Comparison of ENCODE assay signal across 8 mouse cellular contexts in genomic region chr8:128487966-128488931, GRCm38 (mm10).
DNase-seq lines count a peak whose midpoint lies in the region; ATAC-seq lines count a peak whose summit lies in the region.

No protein-coding gene starts in this region.

- H3K4me3 ChIP-seq in heart, embryonic 15.5 days = no peak overlapping the region
- no peak overlapping the region for H3K4me3 ChIP-seq in kidney, embryonic 14.5 days (ENCODE audit: low read length)

- H3K27ac ChIP-seq in heart, embryonic 15.5 days = peak overlapping the region; percentile 58
- H3K27ac ChIP-seq in kidney, embryonic 14.5 days (ENCODE audit: low read depth, low read length) = peak overlapping the region; percentile 84

- WGBS in heart, embryonic 15.5 days = 56% methylated on average over 10 of the region's 10 CpGs
- WGBS in kidney, embryonic 14.5 days = 8% methylated on average over 10 of the region's 10 CpGs

- no peaks in the 10 kb centered on the region for H3K9me3 ChIP-seq in heart, embryonic 15.5 days (replicated peaks)
- H3K9me3 ChIP-seq in kidney, embryonic 14.5 days (ENCODE audit: control insufficient read depth, low read length) = no peaks in the 10 kb centered on the region

- no peak overlapping the region for H3K9ac ChIP-seq in heart, embryonic 15.5 days
- no peak overlapping the region for H3K9ac ChIP-seq in kidney, embryonic 14.5 days (ENCODE audit: low read depth, low read length)

- H3K36me3 ChIP-seq in heart, embryonic 15.5 days = peaks cover 57% of the 10 kb centered on the region
- peaks cover 6% of the 10 kb centered on the region; the same call in 1 of the 2 replicates for H3K36me3 ChIP-seq in kidney, embryonic 14.5 days (ENCODE audit: control insufficient read depth, insufficient read depth, low read length)

- no peaks in the 10 kb centered on the region for H3K27me3 ChIP-seq in heart, embryonic 15.5 days
- H3K27me3 ChIP-seq in kidney, embryonic 14.5 days (ENCODE audit: control insufficient read depth, insufficient read depth, low read length) = no peaks in the 10 kb centered on the region

- no peak; the same call in 1 of the 2 replicates for ATAC-seq in heart, embryonic 15.5 days (replicated peaks; ENCODE audit: insufficient number of reproducible peaks, insufficient read depth, low FRiP score, low read depth)
- peak; percentile 90 for ATAC-seq in kidney, embryonic 14.5 days (ENCODE audit: low FRiP score, low TSS enrichment)

- DNase-seq in heart, postnatal 10 days = no peak
- DNase-seq in embryo, embryonic 10 days (ENCODE audit: low spot score) = peak; percentile 65
- DNase-seq in lung, postnatal 25 days (ENCODE audit: low spot score) = peak; percentile 54
- DNase-seq in urinary bladder, postnatal 25 days (ENCODE audit: low spot score) = no peak
- DNase-seq in left cerebral cortex, adult 9 months (ENCODE audit: low spot score in 2 of 2) = no peak
- no peak for DNase-seq in left cerebral cortex, adult 11 months (ENCODE audit: low spot score)

- H3K4me1 ChIP-seq in heart, embryonic 15.5 days (replicated peaks) = peaks cover 46% of the 10 kb centered on the region
- peaks cover 41% of the 10 kb centered on the region for H3K4me1 ChIP-seq in kidney, embryonic 14.5 days (ENCODE audit: control insufficient read depth, insufficient read depth, low read length)

- no peak overlapping the region for H3K4me2 ChIP-seq in heart, embryonic 15.5 days
- no peak overlapping the region for H3K4me2 ChIP-seq in kidney, embryonic 14.5 days (replicated peaks; ENCODE audit: low read depth, low read length)

- intact Hi-C loops in heart, postnatal 10 days (cut with DNase I) = loop anchor here (1.0 kb wide), 1 partner anchor 126 kb away; no protein-coding TSS in a partner anchor

Comparison
In these comparisons a context has a peak if more than half of its experiments do, and no peak if none do; other contexts are left out.
1. DNase-seq: peak in embryo, embryonic 10 days (single experiment) and lung, postnatal 25 days (single experiment); none in heart, postnatal 10 days (0 of 2), urinary bladder, postnatal 25 days (single experiment), left cerebral cortex, adult 9 months (0 of 2) and left cerebral cortex, adult 11 months (single experiment).